Mouse (Mus musculus): Measurements from ENCODE around the gene Otog.

Gene Otog

GRCm38 (mm10) chr7:46240696-46241095, at the start of gene Otog:
TSS of gene Otog (plus strand) at chr7:46240987.
- DNase-seq (ENCODE audit: low read depth, low spot score), result no peak

GRCm38 (mm10) chr7:46195356-46195755, 45.4 kb upstream of the Otog start:
- no peak for DNase-seq (ENCODE audit: low read depth, low spot score)

DNA sequence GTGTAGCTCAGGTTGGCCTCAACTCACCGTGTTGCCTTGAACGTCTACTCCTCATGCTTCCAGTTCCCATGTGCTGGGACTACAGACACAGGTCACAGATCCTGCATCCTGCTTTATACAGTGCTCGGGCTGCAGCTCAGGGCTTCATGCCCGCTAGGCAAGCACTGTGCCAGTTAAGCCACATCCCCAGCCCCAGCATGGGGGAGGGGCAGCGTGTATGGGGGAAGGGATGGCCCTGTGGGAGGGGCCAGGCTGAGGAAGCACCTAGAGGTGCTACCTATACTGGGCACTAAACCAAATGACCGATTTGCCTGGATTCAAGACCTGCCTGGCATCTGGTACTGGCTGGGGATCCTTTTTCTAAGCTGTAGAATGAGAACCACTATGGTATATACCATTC, 40.8 kb upstream of the Otog start:
- no peak for DNase-seq (ENCODE audit: low read depth, low spot score)

- peak; percentile 25 for DNase-seq (ENCODE audit: low read depth, low spot score)
Observed at GRCm38 (mm10) chr7:46201649-46202048, 39.1 kb upstream of the Otog start.

GRCm38 (mm10) chr7:46204046-46204471, 36.7 kb upstream of the Otog start:
- DNase-seq (ENCODE audit: low read depth, low spot score), result peak; percentile 36

- DNase-seq (ENCODE audit: low read depth, low spot score), result no peak
Observed at GRCm38 (mm10) chr7:46204775-46205174, 36.0 kb upstream of the Otog start.

- no peak for DNase-seq (ENCODE audit: low read depth, low spot score)
Observed at GRCm38 (mm10) chr7:46208131-46208530, 32.7 kb upstream of the Otog start.

DNA sequence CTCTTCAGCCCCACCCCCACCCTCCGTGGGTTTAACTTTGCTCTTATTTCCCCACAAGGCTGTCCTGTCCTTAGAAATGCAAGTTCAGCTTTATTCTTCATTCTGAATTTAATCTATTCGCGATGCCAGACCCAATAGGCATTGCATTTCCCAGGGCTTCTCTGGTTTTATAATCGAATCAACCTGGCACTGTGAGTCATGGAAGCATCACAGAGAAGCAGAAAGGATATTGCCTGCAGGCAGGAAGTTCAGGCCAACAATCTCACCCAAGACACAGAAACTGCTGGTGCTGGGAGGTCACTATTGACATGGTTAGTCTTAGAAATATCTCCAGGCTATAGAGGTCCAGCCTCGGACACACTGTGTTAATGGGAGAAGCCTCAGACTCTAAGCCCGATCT, 30.5 kb upstream of the Otog start:
- no peak for DNase-seq (ENCODE audit: low read depth, low spot score)

- DNase-seq (ENCODE audit: low read depth, low spot score), result no peak
Observed at GRCm38 (mm10) chr7:46216481-46216880, 24.3 kb upstream of the Otog start.

DNA sequence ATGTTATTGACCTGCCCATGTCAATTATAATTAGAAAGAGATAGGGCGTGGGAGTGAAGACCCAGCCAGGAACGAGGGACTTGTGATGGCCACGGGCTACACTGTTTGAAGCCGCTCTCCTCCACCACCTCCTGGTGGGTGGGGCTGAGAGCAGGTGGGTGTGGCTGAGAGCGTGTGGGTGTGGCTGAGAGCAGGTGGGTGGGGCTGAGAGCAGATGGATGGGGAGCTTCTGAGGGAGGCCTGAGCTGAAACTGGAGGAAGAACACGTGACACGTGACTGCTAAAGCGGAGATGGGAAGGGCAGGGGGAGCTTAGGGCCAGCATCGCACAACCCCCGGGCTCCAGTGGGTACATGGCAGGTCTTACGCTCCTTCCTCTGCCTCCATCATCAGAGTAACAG, 22.4 kb upstream of the Otog start:
- peak; percentile 54 for DNase-seq (ENCODE audit: low read depth, low spot score)

GRCm38 (mm10) chr7:46220591-46221129, 20.1 kb upstream of the Otog start:
- no peak for DNase-seq (ENCODE audit: low read depth, low spot score)

GRCm38 (mm10) chr7:46226253-46226652, 14.5 kb upstream of the Otog start:
- peak; percentile 24 for DNase-seq (ENCODE audit: low read depth, low spot score)

DNA sequence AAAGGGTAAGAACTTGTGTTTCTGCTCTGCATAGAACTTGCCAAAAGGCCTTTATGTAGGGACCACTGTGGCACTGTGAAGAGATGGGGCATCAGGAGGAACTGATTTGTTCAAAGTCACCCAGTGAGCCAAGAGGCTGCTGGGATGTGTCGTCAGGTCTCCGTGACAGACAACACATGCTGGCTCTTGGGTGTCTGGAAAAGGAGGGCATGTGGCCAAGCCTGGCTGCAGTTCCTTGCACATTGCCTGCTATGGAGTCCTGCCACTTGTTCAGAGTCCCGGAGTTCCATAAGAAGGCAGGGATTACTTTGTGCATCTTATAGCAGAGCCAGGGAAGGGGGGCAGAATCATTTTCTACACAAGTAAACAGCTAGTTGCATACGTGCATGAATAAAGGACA, 13.9 kb upstream of the Otog start:
- no peak for DNase-seq (ENCODE audit: low read depth, low spot score)

DNA sequence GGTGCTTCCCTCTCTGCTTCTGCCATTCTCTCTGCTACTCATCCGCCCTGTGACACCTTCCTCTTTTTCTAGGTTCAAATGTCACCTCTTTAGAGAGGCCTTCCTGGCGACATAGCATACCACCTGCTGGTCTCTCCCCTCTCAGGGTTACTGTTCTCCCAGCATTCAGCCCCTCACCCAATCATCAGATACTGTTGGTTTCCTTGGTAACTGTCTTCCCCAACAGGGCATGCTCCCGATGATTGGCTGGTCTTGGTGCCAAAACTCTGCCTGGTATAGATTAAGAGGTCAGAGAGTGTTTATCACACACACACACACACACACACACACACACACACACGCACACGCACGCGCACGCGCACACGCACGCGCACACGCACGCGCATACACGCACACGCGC, 4.8 kb upstream of the Otog start:
- DNase-seq (ENCODE audit: low read depth, low spot score), result no peak

GRCm38 (mm10) chr7:46236363-46236762, 4.4 kb upstream of the Otog start:
- DNase-seq (ENCODE audit: low read depth, low spot score), result no peak

DNA sequence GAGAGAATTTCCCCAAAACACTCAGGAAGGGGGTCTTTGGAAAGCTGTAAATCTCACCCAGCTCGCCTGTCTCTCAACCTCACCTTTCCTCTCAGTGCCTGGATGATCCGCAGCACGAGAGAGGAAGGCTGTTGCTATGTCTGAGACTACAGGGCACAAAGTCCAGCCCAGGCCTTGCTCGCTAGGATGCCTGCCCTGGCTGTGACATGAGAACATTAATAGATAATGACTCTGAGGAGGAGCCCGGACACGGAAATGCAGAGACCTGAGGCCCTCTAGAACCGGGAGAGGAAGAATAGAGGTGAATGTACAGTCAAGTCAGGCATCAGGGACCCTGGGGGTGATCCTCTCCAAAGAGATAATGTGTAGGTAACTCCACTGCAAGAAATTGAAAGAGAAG, 3.6 kb upstream of the Otog start:
- no peak for DNase-seq (ENCODE audit: low read depth, low spot score)

DNA sequence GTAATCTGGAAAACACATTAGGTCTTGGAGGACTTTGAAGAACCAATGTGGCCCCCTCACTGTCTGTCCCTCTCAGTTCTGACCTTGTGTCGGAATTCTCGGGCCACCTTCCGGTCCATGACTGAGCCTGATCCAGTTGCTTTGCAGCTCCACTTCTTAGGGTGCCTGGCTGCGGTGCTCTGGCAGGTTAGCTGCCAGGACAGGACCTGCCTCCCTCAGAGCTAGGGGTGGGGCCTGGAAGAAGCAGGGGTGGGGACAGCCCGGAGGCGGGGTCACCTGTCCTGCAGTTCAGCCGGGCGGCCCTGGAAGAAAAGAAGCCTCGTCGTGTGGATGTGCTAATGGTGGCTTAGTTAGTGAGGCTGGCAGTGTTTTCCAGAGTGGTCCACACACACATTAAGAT, 2.4 kb upstream of the Otog start, which contains the start of gene Ush1c:
Gene Ush1c, minus strand, starts transcription at position 158 of the 400 bp plus-strand sequence.
- DNase-seq (ENCODE audit: low read depth, low spot score), result peak; percentile 26

DNA sequence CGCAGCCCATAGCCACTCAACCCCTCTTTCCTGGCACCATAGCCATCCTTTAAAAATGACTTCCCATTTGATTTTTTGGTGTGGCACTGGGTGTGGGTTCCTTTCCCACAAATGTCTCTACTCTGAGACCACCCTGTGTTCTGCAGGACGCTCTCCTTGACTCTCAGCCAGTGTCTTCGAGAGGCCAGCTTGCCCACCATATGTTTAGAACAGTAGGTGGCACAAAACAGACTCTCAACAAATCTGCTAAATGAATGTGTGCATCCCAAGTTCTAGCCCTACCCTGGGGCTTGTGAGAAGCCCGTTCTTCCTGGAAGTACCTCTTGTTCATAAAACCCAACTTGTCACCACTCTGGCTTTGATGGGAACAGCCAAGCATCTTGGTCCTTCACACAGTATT, 696 bp upstream of the Otog start:
- DNase-seq (ENCODE audit: low read depth, low spot score), result no peak

GRCm38 (mm10) chr7:46246876-46247275, 6.1 kb downstream of the Otog start:
- no peak for DNase-seq (ENCODE audit: low read depth, low spot score)

GRCm38 (mm10) chr7:46247606-46248005, 6.8 kb downstream of the Otog start:
- no peak for DNase-seq (ENCODE audit: low read depth, low spot score)

GRCm38 (mm10) chr7:46251841-46252240, 11.1 kb downstream of the Otog start:
- DNase-seq (ENCODE audit: low read depth, low spot score), result peak; percentile 51

DNA sequence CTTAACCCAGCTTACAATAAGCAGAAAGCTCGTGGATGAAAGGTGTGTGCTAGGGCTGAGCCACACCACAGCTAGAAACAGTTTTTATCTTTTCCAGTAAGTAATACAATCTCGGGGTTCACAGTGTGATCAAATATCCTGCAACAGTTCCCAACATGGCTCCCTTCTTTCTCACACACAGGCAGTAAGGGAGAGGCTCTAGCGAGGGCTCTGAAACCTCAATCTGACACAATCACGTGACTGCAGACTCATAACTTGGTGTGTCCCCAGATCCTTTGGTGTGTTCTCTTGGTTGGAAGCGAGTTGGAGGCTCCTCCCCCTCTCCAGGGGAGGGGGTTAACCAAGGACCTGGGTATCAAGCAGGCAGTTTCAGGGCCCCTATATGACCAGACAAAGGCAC, 35.4 kb downstream of the Otog start:
- DNase-seq (ENCODE audit: low read depth, low spot score), result no peak

DNA sequence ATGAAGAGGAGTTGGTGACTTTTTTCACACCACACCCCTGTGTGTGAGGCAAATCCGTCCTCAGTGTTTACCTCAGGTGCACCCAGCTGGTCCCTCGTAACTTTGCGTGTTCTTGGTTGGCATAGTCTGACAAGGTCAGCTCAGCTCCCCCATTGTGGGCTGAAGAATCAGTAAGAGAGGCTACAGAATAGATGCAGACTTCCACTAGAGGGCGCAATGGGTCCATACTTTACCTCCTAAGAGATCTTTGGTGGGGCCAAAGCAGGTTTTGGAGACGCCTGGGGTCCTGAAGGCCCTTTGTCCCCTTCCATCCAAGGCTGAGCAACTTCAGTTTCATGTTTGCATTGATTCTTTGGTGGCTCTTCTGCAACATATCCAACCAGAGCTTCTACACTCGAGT, 39.2 kb downstream of the Otog start:
- peak; percentile 85 for DNase-seq (ENCODE audit: low read depth, low spot score)

DNA sequence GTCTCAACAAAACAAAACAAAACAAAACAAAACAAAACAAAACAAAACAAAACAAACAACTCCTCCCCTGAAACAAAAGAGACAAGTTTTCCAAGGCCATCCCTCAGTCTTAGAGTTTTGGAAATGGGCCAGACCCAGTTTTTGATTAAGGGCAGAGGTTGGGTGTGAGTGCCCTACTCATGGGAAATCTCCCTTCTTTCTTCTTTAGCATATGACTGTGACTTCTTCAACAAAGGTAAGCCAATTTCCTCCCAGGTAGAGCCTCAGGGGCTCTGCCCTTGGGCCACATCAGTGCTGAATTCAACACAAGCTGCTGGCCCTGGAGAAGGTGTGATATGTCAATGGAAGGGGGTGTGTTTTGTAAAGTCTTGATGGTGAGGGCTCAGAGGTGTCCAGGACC, 40.1 kb downstream of the Otog start:
- peak; percentile 86 for DNase-seq (ENCODE audit: low read depth, low spot score)

Measured in ZHBTc4 (cell line).